Mouse (Mus musculus) lung, adult 2 months (tissue): ENCODE results near the gene Dmac2. TPM values are rescaled to one million over a fixed set of nuclear protein-coding genes. Genes with fewer than 3 reads are reported as not detected.

Experiments
- DNase-seq: peaks from one replicate; pipeline ENCODE4 v3.0.0; 2022
- H3K4me1 ChIP-seq: fragments of 200-500 bp; 2 replicates; pipeline ENCODE4 v1.6.1; 2011; ENCODE audit warnings: low read length; ENCODE audit not compliant: control insufficient read depth, insufficient read depth
- H3K4me3 ChIP-seq: fragments of 200-500 bp; replicated peaks from 2 replicates; pipeline ENCODE3; 2011; ENCODE audit warnings: low read depth, mild to moderate bottlenecking, control low read depth, low read length; ENCODE audit errors: extremely low read depth
- CTCF ChIP-seq: fragments of 200-500 bp; IDR thresholded peaks from 2 replicates; pipeline ENCODE4 v1.5.1; 2011; ENCODE audit warnings: mild to moderate bottlenecking, low read length, control low read depth; ENCODE audit not compliant: insufficient read depth
- POLR2A ChIP-seq: fragments of 200-500 bp; IDR thresholded peaks from 2 replicates; pipeline ENCODE4 v1.6.1; 2011; ENCODE audit warnings: low read depth, mild to moderate bottlenecking, control low read depth, low read length, borderline replicate concordance; ENCODE audit errors: extremely low read depth
- WGBS: fragments of 180-500 bp; shearing (Covaris S2); methylation state at CpG from one replicate; pipeline ENCODE4 v1.1.7; 2018; 5-methylcytosine and 5-hydroxymethylcytosine counted together
- polyA plus RNA-seq: library from polyadenylated mRNA; depleted of rRNA; stranded (reverse); fragments of >200 nt; gene quantifications from 2 replicates; pipeline ENCODE4 v1.2.3, GENCODE M21; 2012; rRNA removed

The Dmac2 gene
- polyA plus RNA-seq, 1 experiment = 40.9 TPM

DNA sequence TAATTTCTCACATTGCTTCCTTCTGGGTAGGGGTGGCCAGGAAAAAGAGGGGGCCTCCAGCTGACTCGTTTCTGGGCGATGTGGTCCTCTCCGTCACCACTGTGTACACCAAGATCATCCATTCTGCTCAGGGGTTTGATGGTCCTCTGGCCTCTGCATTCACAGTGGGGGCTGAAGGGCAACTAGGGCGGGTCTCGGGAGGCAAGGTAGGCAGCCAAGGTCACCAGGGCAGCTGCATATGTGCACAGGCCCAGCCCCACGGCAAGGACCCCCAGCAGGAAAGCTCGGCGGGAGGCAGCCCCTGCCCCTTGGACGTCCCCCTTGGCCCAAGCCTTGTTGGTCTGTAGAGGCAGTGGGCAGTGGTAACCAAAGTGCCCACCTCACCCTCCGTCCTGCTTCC, 49.9 kb downstream of the Dmac2 start:
- DNase-seq = no peak
- TF ChIP-seq POLR2A (no peak), CTCF (no peak)
- H3K4me3 ChIP-seq = no peak overlapping the region
- H3K4me1 ChIP-seq = no peaks in the 10 kb centered on the region
- WGBS = 87% methylated on average over 10 of the region's 10 CpGs

DNA sequence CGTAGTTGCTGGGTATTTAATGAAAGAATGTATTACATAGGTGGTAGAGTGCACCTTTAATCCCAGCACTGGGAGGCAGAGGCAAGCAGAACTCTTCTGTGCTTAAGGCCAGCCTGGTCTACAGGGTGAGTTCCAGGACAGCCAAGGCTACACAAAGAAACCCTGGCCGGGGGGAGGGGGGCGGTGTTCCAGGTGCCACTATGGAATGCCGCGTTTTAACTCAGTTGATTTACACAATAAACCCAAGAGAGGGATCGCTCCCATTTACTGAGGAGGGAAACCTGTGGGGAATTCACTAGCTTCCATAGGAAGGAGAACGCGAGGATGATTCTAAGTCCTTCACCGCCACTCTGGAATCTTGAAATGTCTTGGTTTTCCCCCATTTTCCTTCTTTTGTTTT, 50.4 kb downstream of the Dmac2 start:
- Histone ChIP-seq H3K4me1 (no peaks in the 10 kb centered on the region), H3K4me3 (no peak overlapping the region)
- TF ChIP-seq CTCF = no peak
- DNase-seq = no peak
- WGBS = 82% methylated on average over 9 of the region's 9 CpGs

- 92% methylated on average over 4 of the region's 4 CpGs for WGBS
Observed at GRCm38 (mm10) chr7:25670096-25670495, 50.9 kb downstream of the Dmac2 start.

DNA sequence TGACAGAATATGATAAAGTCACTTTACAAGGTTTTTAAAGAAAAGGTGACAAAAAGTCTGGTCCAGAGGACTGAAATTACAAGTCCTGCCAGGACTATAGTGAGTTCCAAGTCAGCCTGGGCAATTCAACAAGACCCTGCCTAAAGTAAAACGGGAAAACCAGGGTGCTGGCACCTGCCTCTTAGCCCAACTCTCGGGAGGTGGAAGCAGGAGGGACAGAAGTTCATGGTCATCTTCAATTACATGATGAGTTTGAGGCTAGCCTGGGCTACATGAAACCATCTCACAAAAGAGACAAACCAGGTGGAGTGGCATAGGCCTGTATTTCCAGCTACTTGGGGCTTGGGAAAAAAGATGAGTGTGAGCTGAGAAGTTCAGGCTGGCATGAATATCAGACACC, 52.5 kb downstream of the Dmac2 start:
- no peak for DNase-seq
- 53% methylated on average over 2 of the region's 2 CpGs for WGBS
- H3K4me3 ChIP-seq = no peak overlapping the region
- no peak for TF ChIP-seq POLR2A
- TF ChIP-seq CTCF = no peak
- peaks cover 5% of the 10 kb centered on the region for H3K4me1 ChIP-seq

More at GRCm38 (mm10) chr7:25670096-25670495, 50.9 kb downstream of the Dmac2 start:
- H3K4me3 ChIP-seq = no peak overlapping the region
- no peak for DNase-seq
- TF ChIP-seq CTCF = no peak
- H3K4me1 ChIP-seq = peaks cover 3% of the 10 kb centered on the region; the same call in 1 of the 2 replicates

DNA sequence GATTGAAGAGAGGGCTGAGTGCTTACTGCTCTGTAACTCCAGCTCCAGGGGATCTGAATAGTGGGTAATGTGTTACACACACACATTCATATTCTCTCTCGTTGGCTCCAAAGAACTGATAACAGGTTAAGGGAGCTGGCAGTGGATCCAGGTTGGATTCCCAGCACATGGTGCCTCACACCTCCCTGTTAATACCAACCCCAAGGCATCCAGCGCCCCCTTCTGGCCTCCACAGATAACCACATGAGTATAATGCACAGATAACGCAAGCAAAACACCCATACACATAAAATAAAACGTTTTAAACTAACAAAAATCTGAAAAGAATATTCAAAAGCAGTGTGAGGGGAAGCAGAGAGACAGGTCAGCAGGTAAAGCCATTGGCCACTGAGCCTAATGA, 53.2 kb downstream of the Dmac2 start:
- no peak for TF ChIP-seq CTCF
- TF ChIP-seq POLR2A = no peak
- Histone ChIP-seq H3K4me1 (peaks cover 5% of the 10 kb centered on the region), H3K4me3 (no peak overlapping the region)
- 50% methylated on average over 4 of the region's 4 CpGs for WGBS
- no peak for DNase-seq

- 24% methylated on average over 9 of the region's 9 CpGs for WGBS
- DNase-seq = no peak
- H3K4me1 ChIP-seq = peaks cover 5% of the 10 kb centered on the region
- no peak overlapping the region for H3K4me3 ChIP-seq
- TF ChIP-seq CTCF (no peak), POLR2A (no peak)
Observed at GRCm38 (mm10) chr7:25674297-25674696, 55.1 kb downstream of the Dmac2 start.

DNA sequence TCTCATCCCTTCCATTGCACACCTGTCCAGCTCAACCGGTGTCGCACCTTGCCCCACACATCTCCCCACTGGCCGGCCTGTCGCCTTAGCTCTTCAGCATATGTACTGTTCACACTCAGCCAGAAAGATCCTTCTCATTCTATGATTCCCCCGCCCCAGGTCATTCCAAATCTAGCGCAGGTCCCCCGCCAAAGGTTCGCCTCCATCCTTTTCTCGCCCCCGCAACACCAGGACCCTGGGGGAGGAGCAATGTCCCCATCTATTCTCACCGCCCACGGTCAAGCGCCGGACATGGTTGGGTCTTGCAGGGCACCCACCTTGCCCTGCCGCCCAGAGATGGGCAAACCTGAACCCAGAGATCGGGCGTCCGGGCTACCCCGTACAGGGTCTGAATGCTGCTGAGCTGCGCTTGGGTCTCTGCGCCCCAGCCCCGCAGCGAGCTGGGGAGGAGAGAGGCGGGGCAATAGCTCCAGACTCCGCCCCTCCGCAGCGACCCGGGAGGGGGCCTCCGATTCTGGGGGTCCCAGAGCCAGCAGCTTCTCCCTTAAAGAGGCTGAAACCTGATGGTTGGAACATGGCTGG, 55.6 kb downstream of the Dmac2 start, which contains the start of gene Tmem91:
Gene Tmem91, minus strand, starts transcription at position 448 of the 582 bp plus-strand sequence.
- Histone ChIP-seq H3K4me3 (no peak within 1 kb of the TSS), H3K4me1 (peaks cover 5% of the 10 kb centered on the region)
- TF ChIP-seq POLR2A (no peak), CTCF (no peak)
- WGBS = 2% methylated on average over 29 of the region's 29 CpGs
- DNase-seq = no peak

Other genes starting within 250 kb of the Dmac2 start
- gene Cnfn, start 249.7 kb upstream of the Dmac2 start, polyA plus RNA-seq = 0.53 and 1,347 TPM in 2 replicates
- 90.2 and 103 TPM in 2 replicates for gene Lipe, start 220.7 kb upstream of the Dmac2 start, polyA plus RNA-seq
- gene Cxcl17, start 206.5 kb upstream of the Dmac2 start, polyA plus RNA-seq = 41.1 and 48.0 TPM in 2 replicates
- gene Ceacam1, start 141.8 kb upstream of the Dmac2 start, polyA plus RNA-seq = 30.9 and 38.6 TPM in 2 replicates
- gene Ceacam2, start 79.6 kb upstream of the Dmac2 start, polyA plus RNA-seq = 0.04 TPM in 1 of 2 replicates, not detected in the other
- not detected in 2 replicates for gene Erich4, start 3.5 kb upstream of the Dmac2 start, polyA plus RNA-seq
- 15.5 and 15.8 TPM in 2 replicates for gene B3gnt8, start 7.2 kb downstream of the Dmac2 start, polyA plus RNA-seq
- 140 and 143 TPM in 2 replicates for gene Bckdha, start 39.6 kb downstream of the Dmac2 start, polyA plus RNA-seq
- 53.1 and 60.8 TPM in 2 replicates for gene Exosc5, start 39.8 kb downstream of the Dmac2 start, polyA plus RNA-seq
- gene Tmem91, start 55.8 kb downstream of the Dmac2 start, polyA plus RNA-seq = 0.37 and 0.86 TPM in 2 replicates
- gene B9d2, start 61.4 kb downstream of the Dmac2 start, polyA plus RNA-seq = 51.7 and 53.4 TPM in 2 replicates
- gene Tgfb1, start 67.6 kb downstream of the Dmac2 start, polyA plus RNA-seq = 68.3 and 71.1 TPM in 2 replicates
- gene Ccdc97, start 99.7 kb downstream of the Dmac2 start, polyA plus RNA-seq = 60.0 and 69.2 TPM in 2 replicates
- 43.8 and 49.9 TPM in 2 replicates for gene Hnrnpul1, start 135.3 kb downstream of the Dmac2 start, polyA plus RNA-seq
- 91.8 and 92.0 TPM in 2 replicates for gene Axl, start 169.3 kb downstream of the Dmac2 start, polyA plus RNA-seq
- 116 and 135 TPM in 2 replicates for gene Cyp2s1, start 197.5 kb downstream of the Dmac2 start, polyA plus RNA-seq